Mouse (Mus musculus): Measurements from ENCODE around the gene Lrrc4. TPM values are rescaled to one million over a fixed set of nuclear protein-coding genes. Genes with fewer than 3 reads are reported as not detected.
A peak's percentile ranks its signal among the peaks of the same experiment; 100 is the strongest.

Lrrc4 gene
- polyA plus RNA-seq, 1 experiment, result 2.3 TPM

DNA sequence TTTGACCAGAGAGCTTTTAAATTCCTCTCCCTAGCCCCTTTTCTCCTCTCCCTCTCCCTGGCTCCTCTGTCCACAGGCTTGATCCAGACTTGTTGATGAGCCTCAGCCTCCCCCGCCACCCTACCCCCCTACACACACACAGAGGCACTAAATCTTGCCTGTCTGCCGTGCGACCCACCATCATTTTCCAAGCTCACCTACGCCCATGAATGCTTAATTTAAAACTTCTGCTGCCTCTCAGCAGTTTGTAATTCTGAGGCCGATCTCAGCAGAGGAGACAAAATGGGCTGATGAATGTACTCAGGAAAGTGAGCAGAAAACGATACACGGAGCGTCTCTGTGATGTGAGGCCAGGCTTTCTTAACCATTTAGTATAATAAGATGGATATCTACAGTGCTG, 23.1 kb upstream of the Lrrc4 start:
- DNase-seq (ENCODE audit: low read depth), result no peak

DNA sequence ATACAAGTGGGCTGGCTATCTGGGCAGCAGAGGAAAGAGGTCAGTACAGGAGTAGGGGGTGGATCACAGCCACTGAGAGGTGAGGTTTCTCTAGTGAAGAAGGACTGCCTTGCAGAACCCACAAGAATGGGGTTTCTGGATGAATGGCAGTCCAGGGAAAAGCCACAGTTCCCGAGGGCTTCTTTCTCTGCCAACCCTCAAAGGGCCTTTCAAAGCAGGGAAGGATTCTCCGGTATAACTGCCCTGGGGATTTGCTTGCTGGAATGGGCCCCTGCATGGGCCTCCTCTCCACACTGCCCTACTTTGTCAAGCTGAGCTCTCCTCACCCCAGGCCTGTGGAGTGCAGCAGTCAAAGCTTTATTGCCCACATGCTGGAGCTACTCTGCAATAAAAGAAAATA, 22.1 kb upstream of the Lrrc4 start:
- no peak for DNase-seq (ENCODE audit: low read depth)

DNA sequence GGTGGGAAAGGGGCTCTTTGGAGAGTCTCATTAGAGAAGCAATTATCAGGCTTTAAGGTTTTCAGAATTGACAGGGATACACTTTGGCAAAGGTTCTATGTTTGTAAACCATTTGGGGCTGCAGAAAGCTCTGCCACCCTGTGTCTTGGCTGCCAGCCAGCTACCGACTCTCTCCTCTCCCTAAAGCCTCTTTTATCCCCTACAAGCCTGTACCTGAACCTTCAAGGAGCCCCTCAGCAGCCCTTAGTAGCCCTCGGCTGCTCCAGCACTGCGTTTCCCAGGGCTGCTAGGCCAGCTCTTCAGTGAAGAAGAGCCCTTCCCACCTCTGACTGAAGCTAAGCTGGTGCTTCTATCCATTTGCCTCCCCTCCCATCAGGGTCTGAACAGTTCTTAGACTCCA, 21.6 kb upstream of the Lrrc4 start:
- no peak for DNase-seq (ENCODE audit: low read depth)

DNA sequence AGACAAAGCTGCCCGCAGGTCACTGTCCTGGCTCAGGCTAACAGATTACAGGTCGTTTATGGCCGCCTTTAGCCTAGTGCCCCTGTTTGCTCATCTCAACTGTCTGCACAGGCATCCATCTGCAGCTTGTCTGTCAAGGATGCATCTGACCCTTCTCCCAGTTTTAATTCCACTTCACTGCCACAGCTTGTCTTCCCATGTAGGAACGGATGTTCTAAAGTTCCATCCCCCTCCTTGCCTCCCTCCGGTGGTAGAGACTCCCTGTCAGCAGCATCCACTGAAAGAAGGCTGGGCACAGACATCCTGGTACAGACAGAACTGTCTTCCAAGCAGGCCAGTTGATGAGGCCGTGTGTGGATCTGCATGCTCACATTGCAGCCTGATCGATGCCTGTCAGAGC, 20.8 kb upstream of the Lrrc4 start:
- no peak for DNase-seq (ENCODE audit: low read depth)

DNA sequence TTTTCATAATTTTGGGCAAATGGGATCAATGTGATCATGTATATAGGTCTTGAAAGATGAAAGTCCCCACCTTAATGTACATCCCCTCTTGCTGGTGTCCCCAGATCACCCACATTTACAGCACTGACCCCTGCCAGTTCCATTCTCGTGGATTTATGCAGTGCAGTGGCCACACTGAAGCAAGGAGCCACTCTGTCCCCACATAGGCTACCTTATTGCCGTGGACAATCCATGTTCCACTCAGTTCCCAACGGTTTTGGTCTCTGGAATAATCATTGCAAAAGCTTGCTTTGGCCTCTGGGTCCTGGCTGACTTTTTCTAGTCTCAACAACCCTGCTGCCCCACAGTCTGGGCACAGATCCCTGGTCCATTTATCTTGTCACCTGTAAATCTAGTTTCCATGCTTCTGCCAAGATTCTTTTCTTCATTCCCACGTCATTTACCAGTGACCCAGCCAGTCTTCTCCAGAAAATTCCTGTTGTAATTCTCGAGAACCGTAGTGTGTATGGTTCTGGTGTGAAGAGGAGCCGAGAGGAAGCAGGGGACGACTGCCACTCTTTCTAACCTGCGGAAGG, 18.9 kb upstream of the Lrrc4 start:
- DNase-seq (ENCODE audit: low read depth), result peak; percentile 66

DNA sequence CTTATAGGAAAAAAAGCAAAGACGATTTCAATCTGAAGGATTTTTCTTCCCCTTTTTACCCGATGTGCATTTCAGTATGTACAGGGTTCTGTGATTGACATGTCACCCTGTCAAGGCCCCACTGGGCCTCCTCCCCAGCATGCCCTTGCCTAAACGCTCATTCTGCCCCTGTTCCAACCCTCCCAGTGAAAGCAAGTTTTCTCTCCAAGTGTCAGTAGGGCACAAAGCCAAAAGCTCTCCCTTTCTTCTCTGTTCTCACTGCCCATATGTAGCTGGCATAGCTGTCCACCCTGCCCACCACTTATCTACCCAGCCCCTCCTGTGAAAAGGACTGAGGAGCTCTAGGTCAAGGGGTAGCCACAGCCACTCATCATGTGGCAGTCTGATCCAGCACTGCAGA, 17.8 kb upstream of the Lrrc4 start:
- DNase-seq (ENCODE audit: low read depth), result no peak

DNA sequence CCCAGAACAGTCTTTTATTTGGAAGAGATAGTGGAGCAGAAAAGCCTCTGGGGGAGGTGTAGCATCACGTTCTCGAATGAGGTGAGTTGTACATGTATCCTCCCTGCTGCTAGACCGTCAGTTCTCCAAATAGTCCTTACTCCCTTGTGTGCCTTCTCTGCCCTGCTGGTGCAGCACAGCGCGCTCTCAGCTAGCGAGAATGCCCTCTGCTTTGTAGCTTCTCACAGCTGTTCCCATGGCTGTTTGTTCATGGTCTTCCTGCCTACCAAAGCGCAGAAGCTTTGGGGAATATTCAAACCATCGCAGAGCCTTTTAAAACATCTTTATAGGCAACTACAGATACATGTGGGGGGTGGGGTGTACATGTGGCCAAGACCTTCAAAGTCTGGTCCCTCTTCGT, 17.3 kb upstream of the Lrrc4 start:
- no peak for DNase-seq (ENCODE audit: low read depth)

DNA sequence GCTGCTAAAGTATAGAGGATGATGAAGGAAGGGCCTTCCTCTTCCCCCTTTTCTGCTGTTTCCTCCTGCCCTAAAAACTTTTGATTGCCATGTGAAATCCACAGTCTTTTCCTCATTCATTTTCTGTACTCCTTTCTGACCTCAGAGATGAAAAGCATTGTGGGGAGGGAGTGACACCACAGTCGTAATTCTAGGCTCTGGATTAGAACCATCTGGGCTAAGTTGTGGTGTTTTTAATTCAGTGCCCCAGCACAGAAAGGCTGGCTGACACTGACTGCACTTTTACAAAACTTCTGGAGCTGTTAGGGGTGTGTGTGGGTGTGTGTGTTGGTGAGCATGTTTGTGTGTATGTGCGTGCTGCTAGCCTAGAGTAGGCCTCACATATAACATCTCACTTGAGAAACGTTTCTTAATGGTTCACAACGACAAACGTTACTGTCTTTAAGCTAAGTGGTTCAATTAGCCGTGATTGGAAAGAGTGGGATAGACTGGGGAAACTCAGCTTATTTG, 16.8 kb upstream of the Lrrc4 start:
- DNase-seq (ENCODE audit: low read depth), result no peak

DNA sequence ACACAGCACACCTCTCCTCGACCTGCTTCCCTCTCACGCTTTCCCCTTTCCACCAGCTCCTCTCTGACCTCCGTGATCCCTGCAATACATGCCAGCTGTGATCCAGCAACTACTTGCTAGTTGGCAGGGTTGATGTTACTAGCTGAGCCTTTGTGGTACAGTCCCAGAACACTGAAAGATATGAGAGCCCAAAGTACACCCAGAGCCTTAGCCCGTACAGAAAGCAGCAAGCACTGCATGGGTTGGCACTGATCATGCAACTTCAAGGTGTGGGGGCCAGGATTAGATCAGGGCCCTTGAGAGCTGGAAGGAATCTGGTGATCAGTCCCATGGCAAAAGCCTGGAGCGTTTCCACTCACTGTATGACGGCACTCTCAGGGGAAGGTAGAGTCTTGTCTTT, 16.1 kb upstream of the Lrrc4 start:
- no peak for DNase-seq (ENCODE audit: low read depth)

DNA sequence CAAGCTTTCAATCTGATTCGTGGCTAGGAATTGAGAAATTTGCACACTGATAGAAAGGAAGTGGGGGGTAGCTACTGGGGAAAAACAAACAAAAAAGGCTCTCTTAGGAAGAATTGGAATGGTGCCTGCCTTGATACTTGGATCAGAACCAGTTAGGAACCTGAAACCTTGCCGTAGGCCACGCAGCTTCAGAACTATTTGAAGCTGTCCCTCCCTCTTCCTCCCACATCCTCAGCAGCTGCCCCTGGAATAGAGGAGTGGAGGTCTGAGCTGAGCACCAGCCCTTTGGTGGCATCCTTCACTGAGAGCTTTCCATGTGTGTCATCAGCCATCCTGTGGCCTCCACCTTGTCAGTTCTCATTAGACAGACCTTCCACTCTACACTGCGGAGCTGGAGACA, 14.1 kb upstream of the Lrrc4 start:
- DNase-seq (ENCODE audit: low read depth), result no peak

DNA sequence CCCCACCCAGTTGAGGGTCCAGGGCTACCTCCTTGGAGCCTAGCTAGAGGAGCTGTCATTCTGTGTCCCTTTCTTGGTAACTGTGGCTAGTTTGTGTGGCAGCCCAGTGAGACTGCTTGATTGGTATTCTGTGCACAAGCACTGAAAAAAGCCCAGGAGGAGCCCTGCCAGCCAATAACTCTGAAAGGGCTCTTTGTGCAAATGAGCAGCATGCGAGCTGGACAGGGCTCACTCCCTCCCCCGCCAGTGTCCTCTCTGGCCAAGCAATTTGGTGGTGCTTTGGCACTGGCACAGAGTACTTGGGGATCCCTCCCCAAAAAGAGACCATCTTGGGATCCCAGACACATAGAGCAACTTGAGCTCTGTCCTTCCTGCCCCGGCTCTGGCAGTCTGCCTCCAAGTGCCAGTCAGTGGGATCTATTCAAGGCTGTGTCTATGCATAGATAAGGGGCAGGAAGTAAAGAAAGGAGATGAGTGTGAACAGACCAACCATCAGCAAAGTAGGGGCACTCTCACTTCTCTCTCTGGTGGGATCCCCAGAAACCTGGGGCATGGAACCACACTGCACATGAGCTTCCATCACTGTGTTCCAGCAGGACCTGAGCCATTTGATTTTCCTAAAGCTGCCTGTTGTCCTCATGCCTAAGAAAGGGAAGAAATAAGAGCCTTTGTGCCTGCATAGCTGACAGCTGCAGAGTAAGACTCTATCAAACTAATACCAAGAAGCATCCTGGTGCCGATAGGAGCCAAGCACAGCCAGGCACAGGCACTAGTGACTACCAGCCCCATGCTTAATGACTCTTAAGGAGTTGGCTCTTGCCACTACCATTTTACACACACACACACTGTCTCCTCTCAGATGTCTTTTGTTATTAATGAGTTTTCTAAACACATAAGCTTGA, 11.1 kb upstream of the Lrrc4 start:
- no peak for DNase-seq (ENCODE audit: low read depth)

DNA sequence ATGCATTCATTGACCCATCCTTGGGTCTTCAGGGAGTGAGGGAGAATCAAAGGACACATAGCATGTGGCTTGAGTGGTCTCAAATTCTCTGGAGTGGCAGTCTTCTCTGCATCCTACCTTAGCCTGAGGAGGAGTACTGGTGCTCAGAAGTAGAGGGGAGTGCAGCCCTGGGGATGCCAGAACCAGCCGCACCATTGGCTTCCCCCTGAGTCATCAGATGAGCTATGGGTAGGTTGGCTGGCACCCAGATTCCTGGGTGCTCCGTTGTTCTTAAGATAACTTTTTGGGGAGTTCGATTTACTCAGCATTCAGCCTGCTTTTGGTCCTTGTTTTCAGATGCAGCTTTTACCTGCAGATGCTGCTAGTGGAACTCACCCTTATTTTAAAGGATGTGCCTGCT, 10.0 kb upstream of the Lrrc4 start:
- DNase-seq (ENCODE audit: low read depth), result no peak

DNA sequence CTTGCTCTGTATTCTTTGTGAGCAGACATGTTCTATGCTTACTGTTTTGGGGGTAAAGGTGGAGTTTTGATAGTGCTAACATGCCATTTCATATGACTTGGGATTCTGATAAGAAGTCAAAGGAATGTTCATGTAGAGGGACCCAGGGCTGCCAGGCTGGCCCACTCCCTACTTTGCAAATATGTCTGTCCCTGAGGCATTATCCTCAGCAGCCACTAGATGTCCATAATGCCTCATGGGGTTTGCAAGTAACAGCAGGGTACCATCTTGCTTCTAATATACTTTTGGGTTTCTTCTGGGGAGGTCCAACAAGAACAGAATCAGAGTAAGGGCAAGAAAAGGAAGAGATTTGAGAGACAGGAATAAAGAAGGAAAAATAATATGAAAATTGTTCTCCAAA, 5.1 kb upstream of the Lrrc4 start:
- DNase-seq (ENCODE audit: low read depth), result no peak

DNA sequence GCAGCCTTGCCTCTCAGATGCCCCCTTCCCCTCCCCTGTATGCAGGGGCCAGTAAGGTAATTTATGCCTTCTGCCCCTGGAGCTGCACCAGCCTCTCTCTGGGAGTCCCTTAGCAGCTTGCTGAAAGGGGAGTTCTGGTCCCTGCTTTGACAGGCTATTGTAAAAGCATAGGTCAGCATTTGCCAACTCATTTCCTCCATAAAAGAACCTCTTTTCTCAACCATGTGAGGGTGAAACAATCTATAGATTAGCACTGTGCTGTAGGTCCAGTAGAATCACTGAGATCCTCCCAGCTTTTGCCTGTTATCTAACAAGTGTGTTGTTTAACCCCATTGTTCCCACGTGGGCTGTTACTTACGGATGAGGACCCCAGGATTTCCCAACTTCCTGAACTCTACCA, 2.5 kb upstream of the Lrrc4 start:
- no peak for DNase-seq (ENCODE audit: low read depth)

DNA sequence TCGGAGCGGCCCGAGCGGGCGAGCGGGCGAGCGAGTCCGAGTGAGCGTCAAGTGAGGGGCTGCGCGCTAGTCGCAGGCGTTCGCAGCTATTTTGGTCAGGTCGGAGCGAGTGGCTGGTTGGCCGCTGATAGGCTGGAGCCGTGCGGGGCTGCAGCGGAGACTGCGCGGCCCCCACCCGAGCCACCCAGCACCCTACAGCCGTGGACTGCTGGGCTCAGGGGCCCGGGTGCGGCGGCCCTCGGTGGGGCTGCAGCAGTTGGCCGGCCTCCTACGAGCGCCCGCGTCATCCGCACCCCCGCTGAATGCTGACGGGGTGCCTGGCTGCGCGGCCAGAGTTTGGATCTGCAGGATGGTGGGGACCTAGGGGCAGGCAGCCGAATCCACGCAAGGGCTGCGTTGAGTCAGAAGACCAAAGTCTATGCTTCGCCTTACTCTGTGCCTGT, 1.9 kb upstream of the Lrrc4 start:
- DNase-seq (ENCODE audit: low read depth), result no peak

DNA sequence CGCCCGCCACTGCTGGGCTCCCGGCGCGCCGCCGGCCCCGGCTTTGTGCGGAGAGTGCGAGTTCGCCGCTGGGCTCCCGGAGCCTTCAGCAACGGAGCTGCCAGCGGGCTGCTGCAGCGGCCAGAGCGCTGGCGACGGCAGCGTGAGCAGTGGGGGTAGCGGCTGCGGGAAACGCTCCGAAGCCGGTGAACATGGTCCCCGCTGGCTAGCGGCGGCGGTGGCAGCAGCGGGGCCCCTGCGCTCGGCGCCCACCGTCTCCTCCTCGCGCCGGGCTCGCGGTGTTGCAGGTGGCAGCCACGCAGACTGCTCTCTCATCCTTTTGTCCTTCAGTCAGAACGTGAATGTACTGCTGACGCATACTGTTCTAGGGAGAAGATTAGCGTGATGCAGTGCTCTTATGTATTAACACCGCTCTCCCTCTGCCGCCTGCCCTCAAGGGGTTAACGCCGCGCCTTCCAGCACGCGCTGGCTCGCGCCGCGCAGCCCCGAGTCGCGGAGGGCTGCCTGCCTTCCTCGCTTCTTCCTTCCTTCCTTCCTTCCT, 1.3 kb upstream of the Lrrc4 start:
- no peak for DNase-seq (ENCODE audit: low read depth)

DNA sequence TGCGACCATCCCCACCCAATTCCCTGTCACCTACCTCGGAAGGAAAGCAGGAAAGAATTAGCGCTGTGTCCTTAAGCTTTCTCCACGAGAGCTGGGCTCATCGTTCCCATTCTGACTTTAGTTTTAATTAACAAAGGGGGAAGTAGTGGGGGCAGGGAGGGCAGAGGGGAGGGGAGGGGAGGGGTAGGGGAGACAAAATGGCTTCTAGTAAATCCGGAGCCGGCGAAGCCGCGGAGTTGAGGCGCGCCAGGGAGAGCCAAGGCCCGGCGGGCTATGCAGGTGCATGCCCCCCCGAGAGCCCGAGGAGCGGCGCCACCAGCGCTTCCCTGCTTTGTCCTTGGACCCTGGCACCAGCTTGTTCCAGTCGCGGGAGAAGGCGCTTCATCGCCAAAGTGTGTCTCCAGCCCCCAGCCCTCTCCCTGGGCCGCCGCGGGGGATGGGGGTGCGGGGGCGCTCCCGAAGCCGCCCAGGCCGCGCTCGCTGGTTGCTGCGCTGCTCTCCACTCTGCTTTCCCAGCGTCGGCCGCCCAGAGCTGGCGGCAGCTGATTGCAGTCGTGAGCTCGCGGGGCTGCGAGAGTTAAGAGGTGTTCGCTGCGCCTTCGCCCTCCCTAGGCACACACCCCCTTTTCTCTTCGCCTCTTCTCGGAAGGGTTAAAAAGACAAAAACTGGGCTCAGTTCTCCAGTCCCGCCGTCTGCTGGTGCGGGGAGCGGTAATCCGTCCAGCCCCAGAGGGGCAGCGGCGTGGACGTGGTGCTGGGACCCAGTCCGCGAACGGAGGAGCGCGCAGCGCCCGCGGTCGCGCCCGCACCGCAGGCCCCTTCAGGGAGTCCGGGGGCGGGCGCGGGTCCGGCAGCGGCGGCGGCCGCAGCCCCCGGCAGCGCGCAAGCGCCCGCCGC, 555 bp upstream of the Lrrc4 start:
- no peak for DNase-seq (ENCODE audit: low read depth)

DNA sequence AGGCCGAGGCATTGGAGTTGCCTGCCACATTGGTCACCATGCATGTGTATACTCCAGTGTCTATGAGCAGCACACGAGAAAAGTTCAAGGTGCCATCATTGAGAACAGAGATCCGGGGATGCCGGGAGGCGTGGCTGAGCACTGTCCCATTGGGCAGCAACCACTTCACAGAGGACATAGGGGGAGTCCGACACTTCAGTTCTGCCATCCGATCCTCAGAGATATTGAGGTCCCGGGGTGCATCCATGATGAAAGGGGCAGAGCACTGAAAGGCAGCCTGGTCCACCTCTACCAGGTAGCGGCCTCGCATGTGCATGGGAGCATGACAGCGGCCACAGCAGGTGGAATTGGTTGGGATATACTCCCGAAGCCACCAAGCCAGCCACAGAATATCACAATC, 1.2 kb downstream of the Lrrc4 start:
- DNase-seq (ENCODE audit: low read depth), result no peak

DNA sequence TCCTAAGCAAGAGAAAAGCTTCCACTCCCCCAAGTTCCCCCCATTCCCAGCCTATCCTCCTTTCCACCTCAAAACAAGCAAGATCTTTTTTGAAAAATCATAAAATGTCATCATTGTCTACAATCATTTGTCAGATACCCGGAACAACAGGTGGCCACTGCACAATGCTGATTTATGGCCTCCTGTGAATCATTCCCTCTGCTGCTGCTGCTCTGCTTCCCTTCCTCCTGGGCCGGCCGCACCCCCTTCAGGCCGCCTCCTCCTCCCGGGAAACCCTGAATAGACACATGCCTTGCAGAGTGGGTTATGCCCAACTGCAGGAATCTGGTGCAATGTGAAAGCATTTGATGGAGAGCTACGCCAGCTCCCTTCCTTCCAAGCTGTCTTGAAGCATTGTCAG, 3.0 kb downstream of the Lrrc4 start:
- DNase-seq (ENCODE audit: low read depth), result no peak

DNA sequence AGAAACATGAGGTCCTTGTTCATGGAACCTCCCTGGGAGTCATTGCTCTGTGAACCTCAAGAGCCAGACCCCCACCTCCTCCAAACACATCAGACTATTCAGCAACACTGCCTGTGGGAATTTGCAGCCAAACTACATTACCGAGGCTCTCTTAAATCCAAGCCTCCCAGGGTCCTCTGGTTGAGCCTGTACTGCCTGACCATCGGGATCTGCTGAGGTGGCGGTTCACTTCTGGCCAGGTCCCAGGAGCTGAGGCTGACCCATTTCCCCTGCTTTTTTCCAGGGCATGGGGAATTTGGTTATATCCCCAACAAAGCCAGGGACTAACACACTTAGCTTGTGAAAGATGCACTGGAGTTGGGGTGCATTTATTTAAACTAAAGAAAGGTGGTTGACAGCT, 4.0 kb downstream of the Lrrc4 start:
- DNase-seq (ENCODE audit: low read depth), result no peak

DNA sequence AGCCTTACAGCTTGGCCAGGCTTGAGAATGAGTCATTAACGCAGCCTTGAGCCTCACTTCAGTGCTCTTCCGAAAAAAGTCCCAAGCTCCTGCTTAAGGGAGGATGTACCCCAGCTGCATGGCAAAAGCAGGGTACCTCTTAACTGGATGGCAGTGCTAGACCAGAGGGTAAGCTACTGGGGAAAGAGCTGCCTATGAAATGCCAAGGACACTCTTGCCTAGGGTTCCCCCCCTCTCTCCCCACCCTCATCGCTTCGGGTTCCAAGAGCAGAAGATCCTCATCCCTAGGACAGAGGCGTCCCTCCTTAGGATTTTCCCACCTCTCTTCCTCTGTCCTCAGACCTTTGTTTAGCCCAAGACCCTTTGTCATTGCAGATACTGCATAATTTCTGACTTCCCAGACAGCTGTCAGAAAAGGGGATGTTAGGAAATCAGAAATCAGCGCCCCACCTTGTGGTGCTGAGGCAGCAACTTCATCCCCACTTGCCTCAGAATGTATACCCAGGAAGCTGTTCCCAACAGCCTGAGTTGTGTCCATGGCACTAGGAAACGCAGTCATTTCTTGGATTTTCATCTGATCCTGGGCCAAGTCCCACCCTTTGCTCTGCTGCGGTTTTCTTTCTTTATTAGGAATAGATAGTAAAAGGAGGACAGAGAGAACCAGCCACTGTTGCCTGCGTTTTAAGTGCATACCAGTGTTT, 4.7 kb downstream of the Lrrc4 start:
- DNase-seq (ENCODE audit: low read depth), result no peak

Measured in gonadal fat pad, adult 2 months (tissue).